ENCODE assay signal across 8 mouse cellular contexts in genomic region chrX:13229891-13230614, GRCm38 (mm10). TPM values are rescaled to one million over a fixed set of nuclear protein-coding genes. Genes with fewer than 3 reads are reported as not detected.
DNase-seq lines count a peak whose midpoint lies in the region; ATAC-seq and TF ChIP-seq lines count a peak whose summit lies in the region.

No protein-coding gene starts in this region.

- H3K27ac ChIP-seq in forebrain, embryonic 14.5 days (ENCODE audit: low read depth, low read length) = peak overlapping the region; percentile 80
- peak overlapping the region; percentile 85 for H3K27ac ChIP-seq in intestine, embryonic 16.5 days (ENCODE audit: low read length)
- peak overlapping the region; percentile 87 for H3K27ac ChIP-seq in lung, embryonic 14.5 days (ENCODE audit: low read depth)
- peak overlapping the region; percentile 96 for H3K27ac ChIP-seq in small intestine, adult 2 months (ENCODE audit: insufficient read depth, low read depth, low read length)

- peak overlapping the region; percentile 52 for H3K4me2 ChIP-seq in forebrain, embryonic 14.5 days (ENCODE audit: low read length)
- H3K4me2 ChIP-seq in intestine, embryonic 16.5 days (ENCODE audit: low read depth, low read length) = peak overlapping the region; percentile 57
- peak overlapping the region; percentile 63 for H3K4me2 ChIP-seq in lung, embryonic 14.5 days

- H3K9me3 ChIP-seq in forebrain, embryonic 14.5 days (replicated peaks; ENCODE audit: control insufficient read depth, low read length) = no peaks in the 10 kb centered on the region
- H3K9me3 ChIP-seq in intestine, embryonic 16.5 days (ENCODE audit: control insufficient read depth, low read length) = no peaks in the 10 kb centered on the region
- H3K9me3 ChIP-seq in lung, embryonic 14.5 days (ENCODE audit: low read depth, low read length) = no peaks in the 10 kb centered on the region

- peak; percentile 62 for TF ChIP-seq CTCF in lung, embryonic 14.5 days (IDR thresholded peaks at IDR 0.05; ENCODE audit: low read depth)
- peak; percentile 45; the same call in 1 of the 2 replicates for TF ChIP-seq CTCF in small intestine, adult 2 months (IDR thresholded peaks at IDR 0.05; ENCODE audit: extremely low read depth, insufficient read length, insufficient replicate concordance, low read depth, low read length)

- peak; percentile 45 for ATAC-seq in forebrain, embryonic 14.5 days
- ATAC-seq in intestine, embryonic 16.5 days = peak; percentile 37
- ATAC-seq in lung, embryonic 14.5 days (ENCODE audit: insufficient read depth) = peak; percentile 35; the same call in 1 of the 2 replicates

- H3K9ac ChIP-seq in forebrain, embryonic 14.5 days (ENCODE audit: low read length) = peak overlapping the region; percentile 44
- H3K9ac ChIP-seq in intestine, embryonic 16.5 days (ENCODE audit: low read depth, low read length) = peak overlapping the region; percentile 54
- peak overlapping the region; percentile 38 for H3K9ac ChIP-seq in lung, embryonic 14.5 days

- peak overlapping the region; percentile 30 for H3K4me3 ChIP-seq in forebrain, embryonic 14.5 days (ENCODE audit: low read depth, low read length)
- peak overlapping the region; percentile 32 for H3K4me3 ChIP-seq in intestine, embryonic 16.5 days (ENCODE audit: low read length)
- peak overlapping the region; percentile 33 for H3K4me3 ChIP-seq in lung, embryonic 14.5 days (ENCODE audit: low read depth, low read length)
- H3K4me3 ChIP-seq in small intestine, adult 2 months (ENCODE audit: low read depth, low read length) = peak overlapping the region; percentile 29; the same call in 1 of the 2 replicates

- no peaks in the 10 kb centered on the region for H3K4me1 ChIP-seq in forebrain, embryonic 14.5 days (ENCODE audit: control insufficient read depth, insufficient read depth, low read length)
- 0 out of 2 replicates have a peak, but pooled peaks cover 2% of the 10 kb centered on the region for H3K4me1 ChIP-seq in intestine, embryonic 16.5 days (ENCODE audit: control insufficient read depth, insufficient read depth, low read length)
- H3K4me1 ChIP-seq in lung, embryonic 14.5 days (ENCODE audit: insufficient read depth) = no peaks in the 10 kb centered on the region
- peaks cover 7% of the 10 kb centered on the region; the same call in 1 of the 2 replicates for H3K4me1 ChIP-seq in small intestine, adult 2 months (ENCODE audit: control insufficient read depth, insufficient read depth, insufficient read length, low read length)

- no peak for TF ChIP-seq POLR2A in small intestine, adult 2 months (IDR thresholded peaks at IDR 0.05; ENCODE audit: low read depth, low read length)

- DNase-seq in 3134 (ENCODE audit: extremely low read depth, insufficient read length, low spot score) = peak; percentile 28
- peak; percentile 61 for DNase-seq in CD4-positive, CD25-positive, alpha-beta regulatory T cell, adult 2 months (ENCODE audit: low read depth, low spot score)
- DNase-seq in cerebellum, adult 18-20 months = peak; percentile 36 to 64
- peak; percentile 60 for DNase-seq in forebrain, embryonic 14.5 days (ENCODE audit: low spot score)
- peak; percentile 72 for DNase-seq in lung, embryonic 14.5 days
- DNase-seq in ovary, postnatal 14 days (ENCODE audit: low spot score) = no peak

- no peaks in the 10 kb centered on the region for H3K27me3 ChIP-seq in forebrain, embryonic 14.5 days (replicated peaks; ENCODE audit: control insufficient read depth, insufficient read depth, low read length)
- no peaks in the 10 kb centered on the region for H3K27me3 ChIP-seq in intestine, embryonic 16.5 days (replicated peaks; ENCODE audit: control insufficient read depth, insufficient read depth, low read length)
- H3K27me3 ChIP-seq in lung, embryonic 14.5 days (ENCODE audit: insufficient read depth, low read length) = no peaks in the 10 kb centered on the region
- H3K27me3 ChIP-seq in small intestine, adult 2 months (ENCODE audit: control insufficient read depth, insufficient read depth, low read length) = no peaks in the 10 kb centered on the region

- no peaks in the 10 kb centered on the region for H3K36me3 ChIP-seq in forebrain, embryonic 14.5 days (ENCODE audit: control insufficient read depth, insufficient read depth, low read length)
- H3K36me3 ChIP-seq in intestine, embryonic 16.5 days (ENCODE audit: control insufficient read depth, insufficient read depth, low read length) = no peaks in the 10 kb centered on the region
- no peaks in the 10 kb centered on the region for H3K36me3 ChIP-seq in lung, embryonic 14.5 days (ENCODE audit: insufficient read depth)
- H3K36me3 ChIP-seq in small intestine, adult 2 months (ENCODE audit: control insufficient read depth, insufficient read depth, low read length) = no peaks in the 10 kb centered on the region

- WGBS in forebrain, embryonic 14.5 days = 33% methylated on average over 8 of the region's 8 CpGs
- WGBS in intestine, embryonic 16.5 days = 25% methylated on average over 8 of the region's 8 CpGs
- 18% methylated on average over 8 of the region's 8 CpGs for WGBS in lung, embryonic 14.5 days
- WGBS in small intestine, adult 2 months = 16% methylated on average over 8 of the region's 8 CpGs

RNA-seq across cellular contexts. Expression of gene Ddx3x, which starts 50.7 kb away (rescaled TPM):
- 132 TPM in 2 replicates for polyA plus RNA-seq in forebrain, embryonic 14.5 days (2014; fragmentation: Nextera tagmentation; extraction: Ambion mirVana)
- 101 and 103 TPM in 2 replicates for polyA plus RNA-seq in intestine, embryonic 16.5 days (2015; fragmentation: Nextera tagmentation; extraction: Ambion mirVana)
- polyA plus RNA-seq in lung, embryonic 14.5 days (2014; fragmentation: Nextera tagmentation; extraction: Ambion mirVana) = 145 and 164 TPM in 2 replicates
- 3.1 and 6.8 TPM in 2 replicates for polyA plus RNA-seq in small intestine, adult 2 months (2012; rRNA removed)

Comparison
In these comparisons a context has a peak if more than half of its experiments do, and no peak if none do; other contexts are left out.
1. RNA of gene Ddx3x, which starts 50.7 kb away (polyA plus RNA-seq): 145 to 164 TPM in lung, embryonic 14.5 days, 132 TPM in forebrain, embryonic 14.5 days and 101 to 103 TPM in intestine, embryonic 16.5 days; 3.1 to 6.8 TPM in small intestine, adult 2 months; every median in the first group is over 10 times any median in the second.
2. Peak in every context shown above with its lines, with median percentiles within 50 percentile points of each other: ATAC-seq, H3K27ac ChIP-seq, H3K4me2 ChIP-seq, H3K4me3 ChIP-seq and H3K9ac ChIP-seq.